Mouse (Mus musculus): ENCODE data around the gene Zfp42.
"Not testable (repeated sequence)": the region's sequence is repeated elsewhere in the genome, so short reads cannot be mapped to it uniquely, and the experiment has no call there.

Gene Zfp42

DNA sequence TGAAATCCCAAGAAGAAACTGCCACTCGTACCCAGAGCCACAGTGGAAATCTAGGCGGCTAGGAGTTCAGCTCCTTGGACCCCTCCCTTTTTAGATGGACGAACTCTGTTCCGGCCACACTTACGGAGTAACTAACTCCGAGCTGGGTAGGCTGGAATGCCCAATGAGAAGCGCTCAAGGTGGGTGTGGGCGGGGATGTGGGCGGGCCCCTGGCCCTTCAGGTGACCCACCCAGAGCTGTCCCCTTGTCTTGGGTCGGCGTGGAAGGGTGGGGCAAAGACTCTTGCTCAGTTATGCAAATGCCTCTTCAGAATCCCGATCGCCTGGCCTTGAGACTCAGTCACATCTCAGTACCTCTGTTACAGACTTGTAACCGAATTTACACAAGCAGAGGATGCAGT is at the start of gene Zfp42:
TSS of gene Zfp42 (minus strand) at position 85 of the 400 bp plus-strand sequence.
- DNase-seq = no peak

- DNase-seq = no peak
Observed at GRCm38 (mm10) chr8:43356069-43356770, 49.4 kb upstream of the Zfp42 start.

DNA sequence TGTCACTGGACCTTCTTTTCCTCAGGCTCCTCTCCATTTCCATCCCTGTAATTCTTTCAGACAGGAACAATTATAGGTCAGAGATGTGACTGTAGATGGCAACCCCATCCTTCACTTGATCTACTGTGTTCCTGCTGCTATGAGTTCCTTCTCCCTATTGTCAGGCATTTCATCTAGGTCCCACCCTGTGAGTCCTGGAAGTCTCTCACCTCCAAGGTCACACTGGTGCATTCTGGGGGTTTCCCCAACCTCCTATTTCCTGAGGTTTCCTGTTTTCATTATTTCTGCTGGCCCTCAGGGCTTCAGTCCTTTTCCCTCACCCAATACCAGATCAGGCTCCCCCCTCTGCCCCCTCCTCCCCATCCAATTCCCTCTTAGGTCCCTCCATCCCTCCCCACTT is 45.5 kb upstream of the Zfp42 start:
- not testable (repeated sequence) for DNase-seq

DNA sequence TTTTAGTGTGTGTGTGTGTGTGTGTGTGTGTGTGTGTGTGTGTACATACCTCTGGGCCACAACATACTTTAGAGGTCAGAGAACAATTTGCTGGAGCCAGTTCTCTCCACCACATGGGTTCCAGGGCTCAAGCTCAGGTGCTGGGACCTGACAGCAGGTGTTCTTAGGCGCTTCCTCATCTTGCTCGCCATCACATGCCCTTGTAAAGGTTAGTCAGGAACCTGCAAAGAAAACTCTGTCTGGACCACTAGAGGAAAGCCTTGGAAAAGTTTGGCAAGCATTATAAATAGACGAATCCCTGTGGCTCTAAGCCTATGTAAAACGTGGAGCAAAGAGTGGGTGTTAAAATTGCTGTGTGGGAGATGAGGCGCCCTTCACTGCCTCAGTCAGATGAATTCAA is 31.8 kb upstream of the Zfp42 start:
- no peak for DNase-seq

- DNase-seq = peak in 1 of 2 experiments; percentile 16
Observed at GRCm38 (mm10) chr8:43333465-43333864, 26.7 kb upstream of the Zfp42 start.

- no peak for DNase-seq
Observed at GRCm38 (mm10) chr8:43331657-43332056, 24.9 kb upstream of the Zfp42 start.

- no peak for DNase-seq
Observed at GRCm38 (mm10) chr8:43329913-43330705, 23.3 kb upstream of the Zfp42 start.

DNA sequence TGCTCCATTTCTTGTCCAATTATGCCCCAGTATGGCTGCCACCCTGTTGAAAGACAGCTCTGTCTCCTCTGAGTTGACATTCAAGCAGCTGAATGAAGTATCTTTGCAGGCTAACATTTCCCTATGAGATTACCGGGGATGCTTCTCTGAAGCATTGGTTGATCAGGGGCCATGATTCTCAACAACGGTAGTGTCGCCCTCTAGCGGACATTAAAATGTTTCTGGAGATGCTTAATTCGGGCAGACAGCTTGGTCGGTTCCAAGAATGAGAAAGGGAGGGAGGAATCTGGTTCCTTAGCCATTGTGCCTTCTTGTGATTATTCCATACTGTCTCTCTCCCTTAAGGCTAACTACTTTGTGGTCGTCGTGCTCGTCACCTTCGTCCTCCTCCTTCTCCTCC is 21.9 kb upstream of the Zfp42 start:
- no peak for DNase-seq

DNA sequence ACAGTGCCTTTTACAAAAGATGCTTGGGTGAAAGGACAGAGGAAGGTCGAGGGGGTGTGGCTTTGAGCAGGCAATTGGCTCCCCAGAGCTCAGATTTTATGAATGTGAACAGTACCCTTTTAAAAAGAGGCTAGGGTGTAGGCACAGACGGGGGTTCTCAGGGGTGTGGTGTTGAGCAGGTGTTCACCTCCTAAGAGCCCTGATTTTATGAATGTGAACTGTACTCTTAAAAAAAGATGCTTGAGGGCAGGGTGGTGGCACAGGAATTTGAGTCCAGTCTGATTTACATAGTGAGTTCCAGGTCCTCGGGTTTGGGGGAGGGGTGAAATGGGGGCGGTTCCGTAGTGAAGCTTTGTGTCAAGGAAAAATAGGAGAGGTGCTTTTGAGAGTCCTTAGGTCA is 14.0 kb upstream of the Zfp42 start:
- DNase-seq = no peak

DNA sequence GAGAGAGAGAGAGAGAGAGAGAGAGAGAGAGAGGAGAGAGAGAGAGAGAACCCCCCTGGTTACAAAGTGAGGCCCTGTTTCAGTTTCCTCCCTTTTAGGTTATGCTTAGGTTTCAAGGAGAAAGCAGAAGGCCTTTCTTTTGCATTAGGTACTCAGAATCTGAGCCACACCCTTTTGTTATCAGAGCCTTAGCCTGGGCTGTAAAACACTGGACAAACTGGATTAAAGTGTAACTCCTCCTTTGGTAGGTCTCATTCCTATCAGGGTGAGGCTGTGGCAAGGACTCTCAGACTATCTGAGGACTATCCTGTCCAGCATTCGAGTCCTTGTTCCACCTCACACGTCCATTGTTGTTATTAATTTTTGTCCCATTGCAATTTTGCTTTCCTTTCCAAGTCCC is 1.4 kb upstream of the Zfp42 start:
- DNase-seq = no peak

- DNase-seq = no peak
Observed at GRCm38 (mm10) chr8:43305676-43306075, 1.1 kb downstream of the Zfp42 start.

DNA sequence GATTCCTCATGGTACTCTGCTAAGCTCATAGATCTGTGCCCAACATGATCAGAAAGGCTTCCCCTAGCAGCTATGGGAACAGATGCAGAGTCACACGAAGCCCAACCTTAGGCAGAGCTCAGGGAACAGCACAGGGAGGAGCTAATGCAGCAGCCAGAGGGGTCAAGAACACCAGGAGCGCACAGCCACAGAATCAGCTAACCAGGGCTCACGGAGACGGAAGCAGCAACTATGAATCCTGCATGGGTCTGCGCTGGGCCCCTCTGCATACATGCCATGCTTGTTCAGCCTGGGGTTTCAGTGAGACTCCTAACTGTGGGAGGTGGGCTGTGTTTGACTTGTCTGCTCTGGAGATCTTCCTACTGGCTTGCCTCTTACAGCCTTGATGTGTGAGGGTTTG is 7.0 kb downstream of the Zfp42 start:
- no peak for DNase-seq

- DNase-seq = no peak
Observed at GRCm38 (mm10) chr8:43295826-43296225, 11.0 kb downstream of the Zfp42 start.

DNA sequence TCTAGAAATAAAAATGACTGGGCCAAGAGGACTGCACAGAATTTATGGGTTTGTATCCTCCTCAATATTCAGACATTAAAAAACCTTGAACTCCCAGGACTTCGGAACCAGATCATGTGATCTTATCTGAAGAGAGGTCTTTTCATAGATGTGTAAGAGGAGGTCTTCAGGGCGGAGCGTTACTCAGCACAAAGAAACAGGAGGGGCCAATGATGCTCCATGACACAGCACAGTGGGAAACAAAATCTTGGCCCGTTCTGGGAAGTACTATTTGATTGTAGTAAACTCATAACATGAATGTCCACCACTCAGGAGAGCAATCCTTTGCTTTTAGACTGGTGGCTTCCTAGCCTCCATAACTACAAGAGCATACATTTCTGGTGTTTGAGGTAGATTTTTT is 12.6 kb downstream of the Zfp42 start:
- DNase-seq = no peak

DNA sequence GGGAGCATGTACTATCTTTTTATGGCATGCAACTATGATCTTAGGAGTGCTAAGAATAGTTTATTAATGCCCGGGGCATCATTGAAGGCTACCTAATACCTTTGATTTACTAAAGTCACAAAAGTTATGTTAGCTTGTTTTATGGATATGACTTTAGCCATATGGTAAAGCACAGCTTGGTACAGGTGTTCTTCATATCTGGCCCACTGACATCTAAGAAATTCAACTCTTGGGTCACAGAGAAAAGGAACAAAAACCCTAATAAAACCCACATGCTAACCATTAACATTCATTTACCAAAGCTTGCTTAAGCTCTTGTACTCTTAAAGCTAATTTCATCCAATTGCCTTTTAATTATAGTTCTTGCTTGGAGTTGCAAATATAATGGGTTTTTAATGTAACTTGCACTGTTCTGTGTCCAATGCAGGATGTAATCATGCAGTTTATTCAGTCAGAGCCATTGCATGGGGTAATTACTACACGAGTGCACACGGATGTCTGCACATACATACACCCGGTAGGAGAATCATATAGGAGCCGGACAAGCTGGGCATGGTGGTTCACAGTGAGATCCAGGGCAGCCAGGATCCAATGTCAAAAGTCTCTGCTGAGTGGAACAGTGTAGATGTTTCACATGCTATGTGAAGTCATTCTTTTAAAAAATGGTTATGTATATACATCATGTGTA is 16.2 kb downstream of the Zfp42 start:
- no peak for DNase-seq

DNA sequence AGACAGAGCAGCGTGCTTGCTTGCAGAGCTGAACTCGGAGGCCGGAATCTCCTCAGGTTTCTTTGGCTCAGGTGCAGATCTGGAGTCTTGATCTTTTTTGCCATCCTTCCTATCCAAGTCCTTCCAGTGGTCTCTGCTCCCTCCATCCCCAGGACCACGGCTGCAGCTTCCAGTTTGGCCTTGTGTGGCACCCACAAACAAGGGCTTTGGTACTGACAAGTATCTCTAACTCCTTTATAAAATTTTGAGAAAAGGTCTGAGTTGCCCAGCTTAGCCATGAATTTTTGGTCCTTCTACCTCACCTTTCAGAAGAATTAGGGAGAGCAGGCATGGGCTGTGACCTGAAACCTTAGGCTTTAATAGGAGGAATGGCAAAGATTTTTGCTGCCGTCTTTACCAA is 17.0 kb downstream of the Zfp42 start:
- DNase-seq = no peak

- DNase-seq = no peak
Observed at GRCm38 (mm10) chr8:43288840-43289239, 17.9 kb downstream of the Zfp42 start.

- no peak for DNase-seq
Observed at GRCm38 (mm10) chr8:43287456-43287855, 19.3 kb downstream of the Zfp42 start.

- no peak for DNase-seq
Observed at GRCm38 (mm10) chr8:43283231-43283630, 23.5 kb downstream of the Zfp42 start.

DNA sequence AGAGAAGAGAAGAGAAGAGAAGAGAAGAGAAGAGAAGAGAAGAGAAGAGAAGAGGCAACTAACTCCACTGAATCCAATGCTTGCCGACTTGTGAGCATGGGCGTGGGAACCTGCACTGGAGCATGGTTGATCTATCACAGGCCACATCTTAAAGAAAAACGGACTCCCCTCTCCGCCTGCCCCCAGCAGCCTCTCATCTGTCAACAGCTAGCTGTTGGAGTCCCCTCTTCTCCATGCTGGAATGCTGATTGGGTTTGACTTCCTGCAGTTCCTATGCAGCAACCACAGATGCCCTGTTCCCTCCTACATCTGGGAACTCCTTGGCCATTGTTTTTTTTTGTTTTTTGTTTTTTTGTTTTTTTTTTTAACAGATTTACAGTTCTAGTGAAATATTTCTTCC is 28.4 kb downstream of the Zfp42 start:
- DNase-seq = no peak

GRCm38 (mm10) chr8:43260961-43261360 is 45.8 kb downstream of the Zfp42 start:
- DNase-seq = no peak

DNA sequence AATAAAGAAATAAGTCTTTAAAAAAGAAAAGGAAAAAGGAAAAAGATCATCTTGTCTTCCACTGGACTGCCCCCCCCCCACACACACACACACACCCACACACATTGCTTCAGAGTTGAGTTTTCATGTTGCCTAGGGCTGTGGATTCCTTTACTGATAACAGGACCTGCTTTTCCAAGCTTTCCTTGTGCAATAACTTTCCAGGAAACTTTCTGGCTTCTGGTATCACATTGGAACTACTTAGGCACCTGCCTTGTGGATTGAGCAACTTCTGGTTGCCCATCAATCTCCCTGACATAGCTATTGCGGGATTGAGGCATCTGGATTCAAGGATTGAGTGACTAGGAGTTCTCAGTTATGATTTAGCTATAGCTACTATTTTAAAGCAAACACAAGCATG is 48.9 kb downstream of the Zfp42 start:
- no peak for DNase-seq

GRCm38 (mm10) chr8:43255695-43256094 is 51.1 kb downstream of the Zfp42 start:
- no peak for DNase-seq

- no peak for DNase-seq
Observed at GRCm38 (mm10) chr8:43251653-43252052, 55.1 kb downstream of the Zfp42 start.

Measured in cerebellum, postnatal 25 days (tissue).